Mouse (Mus musculus): ENCODE data around the gene Hoxa10.

- TF ChIP-seq ZC3H11A (IDR thresholded peaks at IDR 0.05; ENCODE audit: borderline replicate concordance, low read depth, low read length), result no peak
- TF ChIP-seq ZNF384 (IDR thresholded peaks at IDR 0.05; ENCODE audit: low read depth, low read length), result no peak
Measured at GRCm38 (mm10) chr6:52256956-52257355, 16.3 kb upstream of the Hoxa10 start.
